Mouse (Mus musculus): ENCODE results near the gene Aqp5.

Aqp5 gene

GRCm38 (mm10) chr15:99642622-99643021 is 52.0 kb downstream of the Aqp5 start:
- DNase-seq, result no peak

DNA sequence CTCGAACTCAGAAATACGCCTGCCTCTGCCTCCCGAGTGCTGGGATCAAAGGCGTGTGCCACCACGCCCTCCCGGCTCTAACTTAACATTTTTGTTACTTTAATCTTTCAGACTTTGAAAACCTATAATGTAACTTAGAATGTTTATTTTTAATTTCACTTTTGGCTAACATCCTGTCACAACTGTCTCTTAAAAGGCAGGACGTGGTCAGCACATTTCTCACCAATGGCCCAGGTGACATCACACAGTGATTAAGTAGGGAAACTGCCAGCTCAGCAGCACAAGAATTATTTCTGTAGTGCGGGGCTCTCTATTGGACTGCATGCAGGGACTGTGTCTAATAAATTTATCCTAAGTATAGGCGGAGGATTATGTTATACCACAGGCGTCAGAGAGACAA is 53.2 kb downstream of the Aqp5 start:
- no peak for DNase-seq
